Mouse (Mus musculus) myocyte (in vitro differentiated cells): ENCODE results near the gene Ptprm. TPM values are rescaled to one million over a fixed set of nuclear protein-coding genes. Genes with fewer than 3 reads are reported as not detected.

ENCODE experiments used
- H3K27me3 ChIP-seq: one replicate; pipeline ENCODE4 v1.6.1; 2011; ENCODE audit not compliant: control insufficient read depth, insufficient read depth, insufficient read length
- H3K36me3 ChIP-seq: one replicate; pipeline ENCODE4 v1.6.1; 2011; ENCODE audit not compliant: control insufficient read depth, insufficient read depth
- H3K4me2 ChIP-seq: one replicate; pipeline ENCODE4 v1.6.1; 2011; ENCODE audit warnings: low read depth, control low read depth
- H3K4me3 ChIP-seq: one replicate; pipeline ENCODE4 v1.5.1; 2011; ENCODE audit warnings: mild to moderate bottlenecking, control low read depth, moderate library complexity
- H3K79me2 ChIP-seq: one replicate; pipeline ENCODE4 v1.6.1; 2011; ENCODE audit not compliant: control insufficient read depth, insufficient read depth
- H3ac ChIP-seq: one replicate; pipeline ENCODE4 v1.6.1; 2011; ENCODE audit not compliant: control insufficient read depth, insufficient read length
- CEBPB ChIP-seq: IDR thresholded peaks from 2 replicates; pipeline ENCODE4 v1.6.1; 2011; ENCODE audit warnings: mild to moderate bottlenecking, moderate library complexity; ENCODE audit not compliant: poor library complexity, insufficient read depth, severe bottlenecking
- E2F4 ChIP-seq: IDR thresholded peaks from one replicate; pipeline ENCODE4 v1.6.1; 2011; ENCODE audit warnings: mild to moderate bottlenecking, control low read depth, moderate library complexity; ENCODE audit not compliant: insufficient read depth
- MAX ChIP-seq: IDR thresholded peaks from one replicate; pipeline ENCODE4 v1.6.1; 2011; ENCODE audit warnings: low read depth, mild to moderate bottlenecking, control low read depth
- MYOD1 ChIP-seq, 3 experiments: IDR thresholded peaks; one replicate each; pipeline ENCODE4 v1.6.1; 2011; ENCODE audit warnings: control low read depth in 2 of 3, low read depth in 2 of 3, mild to moderate bottlenecking in 2 of 3, moderate library complexity in 1 of 3; ENCODE audit not compliant: insufficient read length in 2 of 3, control insufficient read depth in 1 of 3
- MYOG ChIP-seq, 3 experiments: IDR thresholded peaks; one replicate each; pipeline ENCODE4 v1.6.1; 2011; ENCODE audit warnings: control low read depth in 2 of 3, low read depth in 2 of 3, mild to moderate bottlenecking in 2 of 3; ENCODE audit not compliant: insufficient read length in 2 of 3, control insufficient read depth in 1 of 3, insufficient read depth in 1 of 3
- POLR2A ChIP-seq: IDR thresholded peaks from one replicate; pipeline ENCODE4 v1.6.1; 2011; ENCODE audit warnings: low read depth, mild to moderate bottlenecking, control low read depth, moderate library complexity; ENCODE audit not compliant: insufficient read length
- POLR2AphosphoS2 ChIP-seq: IDR thresholded peaks from one replicate; pipeline ENCODE4 v1.6.1; 2011; ENCODE audit warnings: low read depth, control low read depth; ENCODE audit not compliant: insufficient read length
- REST ChIP-seq: IDR thresholded peaks from one replicate; pipeline ENCODE4 v1.6.1; 2011; ENCODE audit warnings: mild to moderate bottlenecking, control low read depth, moderate library complexity; ENCODE audit not compliant: insufficient read depth, insufficient read length
- SRF ChIP-seq: IDR thresholded peaks from one replicate; pipeline ENCODE4 v1.6.1; 2011; ENCODE audit warnings: low read depth; ENCODE audit not compliant: control insufficient read depth, insufficient read length
- TCF12 ChIP-seq: IDR thresholded peaks from one replicate; pipeline ENCODE4 v1.6.1; 2011; ENCODE audit warnings: mild to moderate bottlenecking, control low read depth; ENCODE audit not compliant: poor library complexity, insufficient read depth, severe bottlenecking
- TCF3 ChIP-seq: IDR thresholded peaks from one replicate; pipeline ENCODE4 v1.6.1; 2011; ENCODE audit warnings: low read depth, control low read depth; ENCODE audit not compliant: insufficient read length
- USF1 ChIP-seq: IDR thresholded peaks from one replicate; pipeline ENCODE4 v1.6.1; 2011; ENCODE audit warnings: low read depth, mild to moderate bottlenecking, control low read depth, moderate library complexity
- polyA plus RNA-seq: library from polyadenylated mRNA; unstranded; fragments of >200 nt; fragmentation: generic; extraction: Trizol; gene quantifications from one replicate; pipeline ENCODE4 v1.2.1, GENCODE M21; 2012; ENCODE audit warnings: missing spikeins

Gene Ptprm
- polyA plus RNA-seq, 1 experiment = 6.5 TPM

DNA sequence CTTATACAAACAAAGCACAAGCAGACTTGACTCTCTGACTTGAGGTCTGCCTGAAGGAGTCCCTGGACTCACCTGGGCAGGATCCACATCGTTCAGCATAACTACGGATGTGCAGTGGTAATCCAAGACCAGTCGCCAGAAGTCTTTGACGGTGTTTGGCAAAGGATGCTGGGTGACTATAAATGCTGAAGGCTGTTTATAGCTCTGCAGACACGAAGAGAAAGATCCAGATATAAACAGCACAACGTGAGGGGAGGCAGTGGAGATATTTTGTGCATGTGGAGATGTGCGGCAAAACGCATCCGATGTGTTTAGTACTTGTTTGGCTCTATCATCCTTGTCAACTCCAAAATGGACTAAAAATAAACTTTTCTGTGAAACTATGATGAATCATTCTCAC, 666.1 kb downstream of the Ptprm start:
- H3ac ChIP-seq = no peak overlapping the region
- H3K27me3 ChIP-seq = no peaks in the 10 kb centered on the region
- H3K79me2 ChIP-seq = no peaks in the 10 kb centered on the region
- H3K4me3 ChIP-seq = no peak overlapping the region
- no peak overlapping the region for H3K4me2 ChIP-seq
- TF ChIP-seq POLR2A (no peak), POLR2AphosphoS2 (no peak), USF1 (no peak), E2F4 (no peak), REST (no peak), MYOG (IDR thresholded peaks at IDR 0.05; ENCODE audit: control insufficient read depth in 1 of 3, insufficient read depth in 1 of 3, insufficient read length in 2 of 3, low read depth in 2 of 3) (no peak), MYOD1 (IDR thresholded peaks at IDR 0.05; ENCODE audit: control insufficient read depth in 1 of 3, insufficient read length in 2 of 3, low read depth in 2 of 3) (no peak), TCF12 (no peak), MAX (no peak), CEBPB (no peak), TCF3 (no peak)
- no peaks in the 10 kb centered on the region for H3K36me3 ChIP-seq

DNA sequence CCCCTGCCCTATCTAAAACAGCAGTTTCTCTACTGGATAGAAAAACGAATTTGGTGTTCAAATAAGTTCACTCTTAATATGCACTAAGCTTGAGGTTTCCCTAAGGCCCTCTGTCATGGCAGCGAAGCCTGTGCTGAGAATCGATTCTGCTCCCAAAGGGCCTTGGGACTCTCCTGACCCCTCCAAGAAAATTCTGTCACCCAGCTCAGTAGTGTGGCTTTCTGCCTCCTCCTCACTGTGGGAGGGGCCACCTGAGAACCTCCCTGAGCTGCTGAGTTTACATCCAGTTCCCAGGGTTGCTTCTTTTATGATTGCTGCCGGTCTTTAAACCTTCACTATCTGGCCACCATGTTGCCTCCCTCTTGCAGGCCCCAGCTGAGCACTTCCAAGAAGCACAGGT, 666.7 kb downstream of the Ptprm start:
- no peaks in the 10 kb centered on the region for H3K36me3 ChIP-seq
- TF ChIP-seq REST = no peak
- no peak for TF ChIP-seq POLR2AphosphoS2
- TF ChIP-seq TCF12 = no peak
- TF ChIP-seq MYOD1 (IDR thresholded peaks at IDR 0.05; ENCODE audit: control insufficient read depth in 1 of 3, insufficient read length in 2 of 3, low read depth in 2 of 3) = no peak
- TF ChIP-seq TCF3 = no peak
- no peak for TF ChIP-seq POLR2A
- TF ChIP-seq USF1 = no peak
- no peak for TF ChIP-seq SRF
- TF ChIP-seq MAX = no peak
- TF ChIP-seq E2F4 = no peak
- TF ChIP-seq CEBPB = no peak
- TF ChIP-seq MYOG (IDR thresholded peaks at IDR 0.05; ENCODE audit: control insufficient read depth in 1 of 3, insufficient read depth in 1 of 3, insufficient read length in 2 of 3, low read depth in 2 of 3) = no peak

DNA sequence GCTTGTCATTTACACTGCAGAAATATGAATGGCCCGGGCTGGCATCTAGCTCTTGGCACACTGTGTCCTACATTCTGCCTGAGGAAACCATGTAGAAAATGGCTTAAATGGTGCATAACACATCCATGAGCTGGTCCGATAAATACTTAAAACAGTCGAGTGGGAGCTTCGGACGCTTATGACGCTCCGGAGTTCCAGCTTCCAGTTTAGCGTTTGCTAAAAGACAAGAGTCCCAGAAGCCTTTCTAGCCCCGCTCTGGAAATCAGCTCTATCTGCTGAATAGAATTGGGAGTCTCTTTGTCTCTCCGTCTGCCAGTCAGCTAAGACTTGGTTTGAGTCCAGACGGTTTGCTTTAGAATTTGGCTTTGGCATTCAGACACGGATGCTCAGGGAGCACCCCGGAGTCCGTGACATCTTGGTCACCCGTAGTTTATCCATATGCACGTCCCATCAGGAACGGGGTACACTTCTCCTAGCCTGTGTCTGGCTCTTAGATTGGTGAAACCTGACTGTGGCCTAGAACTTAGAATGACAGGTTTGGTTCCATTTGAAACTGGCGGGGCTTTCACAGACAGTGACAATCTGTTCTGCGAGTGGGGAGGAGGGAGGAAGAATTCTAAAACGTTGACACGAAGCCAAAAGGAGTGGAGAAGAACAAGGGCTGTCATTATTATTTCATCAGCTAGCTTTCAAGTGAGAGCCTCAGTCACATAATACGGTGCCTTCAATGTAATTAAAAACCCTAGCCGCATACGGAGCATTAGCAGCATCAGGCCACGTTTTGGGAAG, 667.4 kb downstream of the Ptprm start:
- H3K36me3 ChIP-seq = no peaks in the 10 kb centered on the region
- H3ac ChIP-seq = no peak overlapping the region
- no peak overlapping the region for H3K4me2 ChIP-seq
- TF ChIP-seq POLR2A (no peak), E2F4 (no peak), SRF (no peak), USF1 (no peak), TCF12 (no peak), CEBPB (no peak), TCF3 (no peak), MAX (no peak), MYOG (IDR thresholded peaks at IDR 0.05; ENCODE audit: control insufficient read depth in 1 of 3, insufficient read depth in 1 of 3, insufficient read length in 2 of 3, low read depth in 2 of 3) (no peak), MYOD1 (IDR thresholded peaks at IDR 0.05; ENCODE audit: control insufficient read depth in 1 of 3, insufficient read length in 2 of 3, low read depth in 2 of 3) (no peak), POLR2AphosphoS2 (no peak), REST (no peak)
- no peaks in the 10 kb centered on the region for H3K79me2 ChIP-seq
- no peak overlapping the region for H3K4me3 ChIP-seq
- no peaks in the 10 kb centered on the region for H3K27me3 ChIP-seq

More for the DNA sequence above, 666.7 kb downstream of the Ptprm start:
- no peak overlapping the region for H3ac ChIP-seq
- no peak overlapping the region for H3K4me3 ChIP-seq
- H3K27me3 ChIP-seq = no peaks in the 10 kb centered on the region
- H3K4me2 ChIP-seq = no peak overlapping the region
- no peaks in the 10 kb centered on the region for H3K79me2 ChIP-seq

DNA sequence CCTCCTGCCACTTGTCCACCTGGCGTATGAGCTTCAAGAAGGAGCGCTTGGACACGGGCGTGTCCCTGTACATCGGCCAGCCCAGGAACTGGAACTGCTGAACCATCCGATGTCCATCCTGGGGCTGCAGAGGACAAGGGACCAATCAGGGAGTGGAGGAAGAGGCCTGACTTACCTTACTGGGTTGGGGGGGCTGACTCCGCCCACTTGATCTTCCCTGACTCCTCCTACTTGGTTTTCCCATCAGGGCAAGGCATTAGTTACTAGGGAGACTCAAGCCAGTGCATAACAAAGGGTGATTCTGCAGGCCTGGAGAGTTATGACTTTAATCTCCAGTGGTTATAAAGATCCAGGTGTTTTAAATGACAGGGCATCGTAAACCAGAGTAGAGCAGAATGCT, 670.8 kb downstream of the Ptprm start:
- TF ChIP-seq CEBPB (no peak), TCF12 (no peak), SRF (no peak), MAX (no peak), MYOD1 (IDR thresholded peaks at IDR 0.05; ENCODE audit: control insufficient read depth in 1 of 3, insufficient read length in 2 of 3, low read depth in 2 of 3) (no peak), POLR2A (no peak), MYOG (IDR thresholded peaks at IDR 0.05; ENCODE audit: control insufficient read depth in 1 of 3, insufficient read depth in 1 of 3, insufficient read length in 2 of 3, low read depth in 2 of 3) (no peak), TCF3 (no peak), USF1 (no peak), POLR2AphosphoS2 (no peak), REST (no peak), E2F4 (no peak)
- no peaks in the 10 kb centered on the region for H3K36me3 ChIP-seq
- H3K4me3 ChIP-seq = no peak overlapping the region
- H3K79me2 ChIP-seq = no peaks in the 10 kb centered on the region
- H3ac ChIP-seq = no peak overlapping the region
- no peaks in the 10 kb centered on the region for H3K27me3 ChIP-seq
- no peak overlapping the region for H3K4me2 ChIP-seq
